Mouse (Mus musculus) kidney, embryonic 16.5 days (tissue): Measurements from ENCODE around the gene 5530401A14Rik. TPM values are rescaled to one million over a fixed set of nuclear protein-coding genes. Genes with fewer than 3 reads are reported as not detected.

ENCODE experiments used
- ATAC-seq: fragments of 200-750 bp; cut with Nextera tagmentation; 2 replicates; pipeline ENCODE4 v1.8.0; 2017; ENCODE audit warnings: moderate TSS enrichment; ENCODE audit not compliant: low FRiP score, low TSS enrichment
- H3K27ac ChIP-seq: fragments of 300-500 bp; sonication (generic); 2 replicates; pipeline ENCODE4 v1.5.1; 2014; ENCODE audit warnings: low read length
- H3K27me3 ChIP-seq: fragments of 300-500 bp; sonication (generic); 2 replicates; pipeline ENCODE4 v1.6.1; 2014; ENCODE audit warnings: low read length, control low read depth, mixed read lengths; ENCODE audit not compliant: insufficient read depth
- H3K36me3 ChIP-seq: fragments of 300-500 bp; sonication (generic); 2 replicates; pipeline ENCODE4 v1.6.1; 2014; ENCODE audit warnings: low read length, control low read depth, mixed read lengths; ENCODE audit not compliant: insufficient read depth
- H3K4me1 ChIP-seq: fragments of 300-500 bp; sonication (generic); 2 replicates; pipeline ENCODE4 v1.6.1; 2014; ENCODE audit warnings: low read length, control low read depth, mixed read lengths; ENCODE audit not compliant: insufficient read depth
- H3K4me2 ChIP-seq: fragments of 300-500 bp; sonication (generic); replicated peaks from 2 replicates; pipeline ENCODE4 v1.6.1; 2014; ENCODE audit warnings: low read depth, low read length
- H3K4me3 ChIP-seq: fragments of 300-500 bp; sonication (generic); 2 replicates; pipeline ENCODE4 v1.5.1; 2014; ENCODE audit warnings: mild to moderate bottlenecking, low read length
- H3K9ac ChIP-seq: fragments of 300-500 bp; sonication (generic); replicated peaks from 2 replicates; pipeline ENCODE4 v1.6.1; 2014; ENCODE audit warnings: low read length
- H3K9me3 ChIP-seq: fragments of 300-500 bp; sonication (generic); 2 replicates; pipeline ENCODE4 v1.6.1; 2016; ENCODE audit warnings: low read length, control low read depth
- WGBS: fragments of 180-500 bp; shearing (Covaris S2); extraction: QIAGEN DNeasy Blood & Tissue Kit; methylation state at CpG from one replicate; pipeline ENCODE4 v1.1.7; 2014; 5-methylcytosine and 5-hydroxymethylcytosine counted together
- polyA plus RNA-seq: library from polyadenylated mRNA; unstranded; fragments of >200 nt; fragmentation: Nextera tagmentation; extraction: Ambion mirVana; gene quantifications from 2 replicates; pipeline ENCODE4 v1.2.1, GENCODE M21; 2015

The 5530401A14Rik gene
- polyA plus RNA-seq, 1 experiment from 2014 or later = not detected

- no peak for ATAC-seq
- H3K36me3 ChIP-seq = no peaks in the 10 kb centered on the region
- H3K4me3 ChIP-seq = no peak overlapping the region
- 87% methylated on average over 2 of the region's 2 CpGs for WGBS
- H3K27me3 ChIP-seq = no peaks in the 10 kb centered on the region
- H3K9me3 ChIP-seq = no peaks in the 10 kb centered on the region
- H3K9ac ChIP-seq = no peak overlapping the region
- no peak overlapping the region for H3K4me2 ChIP-seq
- no peaks in the 10 kb centered on the region for H3K4me1 ChIP-seq
- H3K27ac ChIP-seq = no peak overlapping the region
These were observed 62.6 kb downstream of the 5530401A14Rik start for GRCm38 (mm10) chr11:81923096-81923495.

DNA sequence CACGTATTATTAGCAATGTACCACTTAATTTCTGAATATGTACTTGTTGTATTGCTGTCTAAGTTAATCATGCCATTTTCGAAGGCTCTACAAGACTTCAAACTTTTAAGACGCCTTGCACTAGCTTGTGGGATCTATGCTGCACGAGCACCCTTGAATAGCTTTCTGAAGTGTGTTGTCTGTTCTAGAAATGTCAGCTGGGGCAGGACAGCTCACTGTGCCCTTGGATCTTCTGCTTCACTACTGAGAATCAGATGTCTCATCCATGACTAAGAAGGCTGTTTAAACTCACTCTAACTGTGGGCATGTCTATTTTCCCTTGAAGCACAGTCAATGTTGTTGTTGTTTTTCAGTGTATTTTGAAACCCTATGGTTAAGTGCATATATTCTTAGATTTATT, 63.2 kb downstream of the 5530401A14Rik start:
- Histone ChIP-seq H3K9me3 (no peaks in the 10 kb centered on the region), H3K27ac (no peak overlapping the region), H3K4me1 (no peaks in the 10 kb centered on the region), H3K27me3 (no peaks in the 10 kb centered on the region), H3K9ac (no peak overlapping the region), H3K36me3 (no peaks in the 10 kb centered on the region), H3K4me3 (no peak overlapping the region), H3K4me2 (no peak overlapping the region)
- no peak for ATAC-seq
- WGBS = 88% methylated on average over 4 of the region's 4 CpGs

- Histone ChIP-seq H3K4me2 (no peak overlapping the region), H3K9me3 (no peaks in the 10 kb centered on the region), H3K4me3 (no peak overlapping the region), H3K27ac (no peak overlapping the region), H3K27me3 (no peaks in the 10 kb centered on the region), H3K9ac (no peak overlapping the region), H3K36me3 (no peaks in the 10 kb centered on the region), H3K4me1 (no peaks in the 10 kb centered on the region)
- ATAC-seq = no peak
These were observed 65.9 kb downstream of the 5530401A14Rik start for GRCm38 (mm10) chr11:81926393-81926792.

DNA sequence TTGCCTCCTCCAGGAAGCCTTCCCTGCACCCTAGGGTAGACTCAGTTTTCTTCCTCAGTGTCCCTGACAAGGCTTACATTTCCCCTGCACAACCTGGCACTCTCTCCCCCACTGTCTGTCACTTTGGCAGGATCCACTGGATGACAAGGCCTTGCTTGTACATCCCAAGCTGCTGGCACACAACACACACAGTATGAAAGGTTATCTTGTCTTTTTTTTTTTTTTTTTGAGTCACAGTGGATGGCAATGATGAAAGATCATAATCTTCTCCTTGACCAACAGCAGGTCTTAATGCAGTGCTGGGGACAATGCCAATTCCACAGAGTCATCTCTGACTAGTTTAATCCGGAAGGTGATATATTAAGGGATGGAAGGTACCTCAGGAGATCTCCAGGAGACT, 77.0 kb downstream of the 5530401A14Rik start:
- Histone ChIP-seq H3K4me1 (no peaks in the 10 kb centered on the region), H3K9me3 (no peaks in the 10 kb centered on the region), H3K4me3 (no peak overlapping the region), H3K36me3 (no peaks in the 10 kb centered on the region), H3K27ac (no peak overlapping the region), H3K4me2 (no peak overlapping the region), H3K27me3 (no peaks in the 10 kb centered on the region), H3K9ac (no peak overlapping the region)
- WGBS = 88% methylated on average over 1 of the region's 1 CpGs
- ATAC-seq = no peak

GRCm38 (mm10) chr11:81940988-81941387, 80.5 kb downstream of the 5530401A14Rik start:
- Histone ChIP-seq H3K9me3 (no peaks in the 10 kb centered on the region), H3K9ac (no peak overlapping the region), H3K27ac (no peak overlapping the region), H3K4me3 (no peak overlapping the region), H3K27me3 (no peaks in the 10 kb centered on the region), H3K36me3 (no peaks in the 10 kb centered on the region), H3K4me1 (no peaks in the 10 kb centered on the region), H3K4me2 (no peak overlapping the region)
- WGBS = 20% methylated on average over 1 of the region's 1 CpGs
- ATAC-seq = no peak

DNA sequence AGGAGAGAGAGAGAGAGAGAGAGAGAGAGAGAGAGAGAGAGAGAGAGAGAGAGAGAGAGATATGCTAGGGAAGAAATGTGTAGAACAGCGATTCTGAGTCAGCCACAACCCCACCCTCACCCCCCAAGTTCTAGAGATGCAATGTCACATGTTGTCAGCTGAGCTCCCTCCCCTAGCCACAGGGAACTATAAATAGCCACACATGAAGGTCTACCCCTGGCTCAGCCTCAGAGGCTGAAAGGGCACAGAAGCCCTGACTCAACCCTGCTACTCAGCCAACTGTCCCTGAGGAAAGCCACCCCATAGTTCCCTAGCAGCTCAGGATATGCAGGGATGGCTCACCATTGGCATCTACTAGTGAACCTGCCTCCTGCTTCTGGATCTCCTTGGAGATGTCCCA, 81.7 kb downstream of the 5530401A14Rik start:
- H3K4me2 ChIP-seq = no peak overlapping the region
- WGBS = 76% methylated on average over 1 of the region's 1 CpGs
- no peaks in the 10 kb centered on the region for H3K4me1 ChIP-seq
- H3K27ac ChIP-seq = no peak overlapping the region
- H3K27me3 ChIP-seq = no peaks in the 10 kb centered on the region
- no peak for ATAC-seq
- no peak overlapping the region for H3K9ac ChIP-seq
- H3K36me3 ChIP-seq = no peaks in the 10 kb centered on the region
- no peak overlapping the region for H3K4me3 ChIP-seq
- no peaks in the 10 kb centered on the region; the same call in 1 of the 2 replicates for H3K9me3 ChIP-seq

Other genes starting within 250 kb of the 5530401A14Rik start
- gene Asic2, start 107.8 kb downstream of the 5530401A14Rik start, polyA plus RNA-seq = 2.8 and 3.6 TPM in 2 replicates
- gene Ccl2, start 174.9 kb downstream of the 5530401A14Rik start, polyA plus RNA-seq = 1.7 and 2.7 TPM in 2 replicates
- not detected in 2 replicates for gene Gm17268, start 177.9 kb downstream of the 5530401A14Rik start, polyA plus RNA-seq
- gene Ccl7, start 185.0 kb downstream of the 5530401A14Rik start, polyA plus RNA-seq = 0.84 and 1.8 TPM in 2 replicates
- gene Ccl11, start 197.2 kb downstream of the 5530401A14Rik start, polyA plus RNA-seq = 11.7 and 14.7 TPM in 2 replicates
- 2.2 and 2.3 TPM in 2 replicates for gene Ccl12, start 241.2 kb downstream of the 5530401A14Rik start, polyA plus RNA-seq